Mouse (Mus musculus) midbrain, embryonic 16.5 days (tissue): ENCODE measurements around the gene Rrh. TPM values are rescaled to one million over a fixed set of nuclear protein-coding genes. Genes with fewer than 3 reads are reported as not detected.
"Not testable (repeated sequence)": the region's sequence is repeated elsewhere in the genome, so short reads cannot be mapped to it uniquely, and the experiment has no call there.

Source experiments
- ATAC-seq: fragments of 200-750 bp; cut with Nextera tagmentation; 2 replicates; pipeline ENCODE4 v1.8.0; 2017; ENCODE audit warnings: moderate TSS enrichment
- H3K27ac ChIP-seq: fragments of 300-500 bp; sonication (generic); 2 replicates; pipeline ENCODE4 v1.5.1; 2014; ENCODE audit warnings: mild to moderate bottlenecking, low read length, mixed read lengths
- H3K27me3 ChIP-seq: fragments of 300-500 bp; sonication (generic); 2 replicates; pipeline ENCODE4 v1.6.1; 2014; ENCODE audit warnings: low read depth, low read length, mixed read lengths; ENCODE audit not compliant: control insufficient read depth, insufficient read depth
- H3K36me3 ChIP-seq: fragments of 300-500 bp; sonication (generic); 2 replicates; pipeline ENCODE4 v1.6.1; 2014; ENCODE audit warnings: mild to moderate bottlenecking, low read length, moderate library complexity, mixed read lengths; ENCODE audit not compliant: control insufficient read depth, insufficient read depth
- H3K4me1 ChIP-seq: fragments of 300-500 bp; sonication (generic); 2 replicates; pipeline ENCODE4 v1.6.1; 2014; ENCODE audit warnings: mild to moderate bottlenecking, low read length, mixed read lengths; ENCODE audit not compliant: control insufficient read depth, insufficient read depth
- H3K4me2 ChIP-seq: fragments of 300-500 bp; sonication (generic); 2 replicates; pipeline ENCODE4 v1.6.1; 2014; ENCODE audit warnings: mild to moderate bottlenecking, low read length, mixed read lengths
- H3K4me3 ChIP-seq: fragments of 300-500 bp; sonication (generic); 2 replicates; pipeline ENCODE4 v1.5.1; 2014; ENCODE audit warnings: low read depth, mild to moderate bottlenecking, low read length, moderate library complexity, mixed read lengths
- H3K9ac ChIP-seq: fragments of 300-500 bp; sonication (generic); 2 replicates; pipeline ENCODE4 v1.6.1; 2014; ENCODE audit warnings: low read depth, low read length, mixed read lengths
- H3K9me3 ChIP-seq: fragments of 300-500 bp; sonication (generic); replicated peaks from 2 replicates; pipeline ENCODE4 v1.6.1; 2014; ENCODE audit warnings: mild to moderate bottlenecking, low read length, mixed read lengths; ENCODE audit not compliant: control insufficient read depth, poor library complexity, severe bottlenecking
- WGBS: fragments of 180-500 bp; shearing (Covaris S2); extraction: QIAGEN DNeasy Blood & Tissue Kit; methylation state at CpG from one replicate; pipeline ENCODE4 v1.1.7; 2014; 5-methylcytosine and 5-hydroxymethylcytosine counted together
- polyA plus RNA-seq: library from polyadenylated mRNA; unstranded; fragments of >200 nt; fragmentation: Nextera tagmentation; extraction: Ambion mirVana; gene quantifications from 2 replicates; pipeline ENCODE4 v1.2.1, GENCODE M21; 2015

The Rrh gene
- polyA plus RNA-seq, 1 experiment from 2014 or later: 0.16 TPM

DNA sequence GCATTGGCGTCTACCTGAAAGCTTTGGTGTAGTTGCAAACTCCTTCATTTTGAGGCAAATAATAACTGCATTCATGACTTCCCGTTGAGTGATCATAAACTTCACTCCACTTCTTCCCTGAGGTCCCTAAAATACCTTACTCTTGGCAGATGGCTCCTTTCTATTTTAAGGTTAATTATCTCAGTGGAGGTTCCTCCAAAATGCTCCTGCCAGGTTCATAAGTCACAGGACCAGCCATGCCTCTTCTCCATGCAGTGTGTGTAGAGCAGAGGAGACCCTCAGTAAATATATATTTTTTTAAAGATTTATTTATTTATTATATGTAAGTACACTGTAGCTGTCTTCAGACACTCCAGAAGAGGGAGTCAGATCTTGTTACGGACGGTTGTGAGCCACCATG is 56.3 kb downstream of the Rrh start:
- Histone ChIP-seq H3K27me3 (no peaks in the 10 kb centered on the region), H3K36me3 (no peaks in the 10 kb centered on the region), H3K27ac (no peak overlapping the region), H3K4me3 (no peak overlapping the region), H3K4me2 (no peak overlapping the region), H3K9me3 (no peaks in the 10 kb centered on the region; the same call in 1 of the 2 replicates), H3K9ac (no peak overlapping the region), H3K4me1 (no peaks in the 10 kb centered on the region)
- WGBS: 83% methylated on average over 2 of the region's 4 CpGs
- no peak for ATAC-seq

DNA sequence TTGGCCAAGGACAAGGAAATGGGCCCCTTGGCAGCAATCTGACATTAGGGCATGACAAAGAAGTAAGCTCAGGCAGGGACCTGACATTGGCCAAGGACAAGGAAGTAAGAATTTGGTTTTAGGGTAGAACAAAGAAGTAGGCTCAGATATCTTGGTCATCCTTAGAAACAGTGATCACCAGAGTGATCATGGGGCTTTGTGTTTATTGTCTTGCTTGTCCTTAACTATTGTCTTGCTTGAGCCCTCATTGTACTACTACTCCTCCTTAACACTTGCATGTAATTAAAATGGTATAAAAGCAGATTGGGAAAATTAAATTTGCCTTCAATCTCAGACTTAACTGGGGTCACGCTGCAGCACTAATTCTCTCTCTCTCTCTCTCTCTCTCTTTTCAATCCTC is 64.8 kb downstream of the Rrh start:
- H3K9me3 ChIP-seq, H3K36me3 ChIP-seq, H3K4me1 ChIP-seq, H3K9ac ChIP-seq, H3K4me2 ChIP-seq, H3K27ac ChIP-seq, H3K4me3 ChIP-seq, ATAC-seq, H3K27me3 ChIP-seq: not testable (repeated sequence)
- 87% methylated on average over 1 of the region's 1 CpGs for WGBS

DNA sequence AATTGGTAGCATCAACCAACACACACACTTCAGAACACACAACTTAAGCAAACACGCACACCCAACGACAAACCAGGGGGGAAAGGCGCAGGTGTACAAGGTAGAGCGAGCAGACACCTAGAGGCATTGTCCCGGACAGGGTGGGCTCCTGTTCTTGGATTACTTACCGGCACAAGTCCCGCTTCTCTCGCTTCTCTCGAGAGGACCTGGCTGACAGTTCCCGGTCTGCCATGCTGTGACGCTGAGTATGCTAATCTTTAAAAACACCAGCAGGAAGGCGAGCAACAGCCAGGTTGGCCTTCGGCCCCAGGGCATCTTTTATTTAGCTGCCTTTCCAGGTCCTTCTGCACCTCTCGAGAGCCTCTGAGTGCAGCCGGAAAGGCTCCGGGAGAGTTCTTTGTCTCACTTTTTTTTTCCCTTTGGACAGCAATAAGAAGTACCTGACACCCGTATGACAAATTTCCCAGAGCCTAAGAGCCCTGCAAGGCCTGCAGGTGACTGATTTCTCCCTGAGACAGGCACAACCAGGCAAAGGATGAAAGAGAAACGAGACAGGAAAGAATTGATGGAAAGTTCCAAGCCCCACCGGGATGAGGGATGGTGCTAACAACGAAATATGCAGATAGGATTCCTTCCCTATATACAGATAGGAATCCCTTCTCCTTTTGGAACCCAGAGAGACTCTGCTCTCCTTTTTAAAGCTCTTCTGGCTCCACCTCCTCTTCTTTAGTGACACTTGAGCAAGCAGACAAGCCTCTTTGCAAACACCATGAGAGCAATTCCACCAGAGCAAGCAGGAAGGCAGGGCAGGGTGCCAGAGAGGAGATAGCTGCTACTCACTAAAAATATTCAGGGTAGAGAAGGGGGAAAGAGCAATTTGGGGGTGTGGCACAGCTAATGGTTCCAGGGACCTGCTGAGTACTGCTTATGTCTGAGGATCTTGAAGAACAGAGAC is 67.5 kb downstream of the Rrh start, which contains the start of gene Egf:
TSS of gene Egf (minus strand) at position 667 of the 955 bp plus-strand sequence.
- WGBS: 9% methylated on average over 20 of the region's 20 CpGs
- peak; percentile 58; the same call in 1 of the 2 replicates for ATAC-seq
- peak within 1 kb of the TSS; percentile 33 for H3K4me3 ChIP-seq
- peaks cover 3% of the 10 kb centered on the region; the same call in 1 of the 2 replicates for H3K9me3 ChIP-seq
- no peak within 1 kb of the TSS for H3K27ac ChIP-seq
- no peaks in the 10 kb centered on the region; the same call in 1 of the 2 replicates for H3K27me3 ChIP-seq
- H3K36me3 ChIP-seq: no peaks in the 10 kb centered on the region
- H3K4me2 ChIP-seq: peak within 1 kb of the TSS; percentile 66
- peaks cover 4% of the 10 kb centered on the region; the same call in 1 of the 2 replicates for H3K4me1 ChIP-seq
- peak within 1 kb of the TSS; percentile 22; the same call in 1 of the 2 replicates for H3K9ac ChIP-seq

Other genes with a start within 250 kb of the Rrh start
- 1.8 and 2.2 TPM in 2 replicates for gene Egf, start 67.3 kb downstream of the Rrh start, polyA plus RNA-seq
- not detected in 2 replicates for gene Lrit3, start 18.6 kb downstream of the Rrh start, polyA plus RNA-seq
- gene Gar1, start 8.8 kb upstream of the Rrh start, polyA plus RNA-seq: 34.7 and 34.9 TPM in 2 replicates
- 0.39 and 0.45 TPM in 2 replicates for gene Cfi, start 13.3 kb upstream of the Rrh start, polyA plus RNA-seq
- gene Pla2g12a, start 56.0 kb upstream of the Rrh start, polyA plus RNA-seq: 38.4 and 39.4 TPM in 2 replicates
- gene Casp6, start 78.8 kb upstream of the Rrh start, polyA plus RNA-seq: 16.5 and 17.5 TPM in 2 replicates
- 4.6 and 7.3 TPM in 2 replicates for gene Mcub, start 147.6 kb upstream of the Rrh start, polyA plus RNA-seq
- 31.0 and 32.9 TPM in 2 replicates for gene Sec24b, start 239.0 kb upstream of the Rrh start, polyA plus RNA-seq